10 mouse cellular contexts compared by ENCODE assay signal in genomic region chr2:165791026-165791425, GRCm38 (mm10).
DNase-seq lines count a peak whose midpoint lies in the region; ATAC-seq and TF ChIP-seq lines count a peak whose summit lies in the region.
"Had no signal": no experiment of that assay in that cellular context is flagged by ENCODE, and none has a peak within 500 bp of the region (broad histone marks: within the 10 kb centered on the region; RNA-seq: fewer than 3 reads in every experiment).

No protein-coding gene starts in this region.

- H3K27me3 ChIP-seq in kidney, postnatal 0 days (ENCODE audit: insufficient read depth, low read length): no peaks in the 10 kb centered on the region
- H3K27me3 ChIP-seq in forebrain, postnatal 0 days (ENCODE audit: insufficient read depth, low read length): no peaks in the 10 kb centered on the region
- H3K27me3 ChIP-seq in midbrain, postnatal 0 days (ENCODE audit: insufficient read depth, low read length): no peaks in the 10 kb centered on the region
- H3K27me3 ChIP-seq: stomach, embryonic 15.5 days had no signal

- H3K4me3 ChIP-seq in kidney, postnatal 0 days (replicated peaks; ENCODE audit: low read depth, low read length): no peak overlapping the region
- no peak overlapping the region for H3K4me3 ChIP-seq in forebrain, postnatal 0 days (ENCODE audit: low read depth, low read length)
- no peak overlapping the region for H3K4me3 ChIP-seq in midbrain, postnatal 0 days (ENCODE audit: low read depth, low read length)
- H3K4me3 ChIP-seq: limb, embryonic 10.5 days; stomach, embryonic 15.5 days had no signal

- peaks cover 3% of the 10 kb centered on the region; the same call in 1 of the 2 replicates for H3K4me1 ChIP-seq in kidney, postnatal 0 days (replicated peaks; ENCODE audit: insufficient read depth, low read length)
- no peaks in the 10 kb centered on the region for H3K4me1 ChIP-seq in forebrain, postnatal 0 days (ENCODE audit: insufficient read depth)
- H3K4me1 ChIP-seq in midbrain, postnatal 0 days (ENCODE audit: insufficient read depth, low read length): no peaks in the 10 kb centered on the region
- H3K4me1 ChIP-seq: stomach, embryonic 15.5 days had no signal

- DNase-seq in kidney, postnatal 0 days (ENCODE audit: low spot score): peak; percentile 36
- no peak for DNase-seq in kidney, postnatal 10 days
- peak; percentile 88 for DNase-seq in ZHBTc4 (ENCODE audit: low read depth, low spot score)
- DNase-seq in forebrain, postnatal 0 days: no peak
- DNase-seq in midbrain, postnatal 0 days (ENCODE audit: low spot score): peak; percentile 47
- DNase-seq in frontal cortex, adult 2 months (ENCODE audit: extremely low spot score in 1 of 2, low spot score in 1 of 2): no peak
- no peak for DNase-seq in lung, postnatal 14 days
- DNase-seq in thymus, postnatal 4 days: no peak

- 44% methylated on average over 7 of the region's 7 CpGs for whole genome bisulfite sequencing in kidney, postnatal 0 days
- WGBS in forebrain, postnatal 0 days: 56% methylated on average over 7 of the region's 7 CpGs
- WGBS in midbrain, postnatal 0 days: 52% methylated on average over 6 of the region's 7 CpGs

- H3K27ac ChIP-seq in kidney, postnatal 0 days: no peak overlapping the region
- H3K27ac ChIP-seq in forebrain, postnatal 0 days (ENCODE audit: low read depth, low read length): peak overlapping the region; percentile 21; the same call in 1 of the 2 replicates
- H3K27ac ChIP-seq in midbrain, postnatal 0 days (ENCODE audit: low read depth, low read length): peak overlapping the region; percentile 47; the same call in 1 of the 2 replicates
- H3K27ac ChIP-seq: limb, embryonic 10.5 days; stomach, embryonic 15.5 days had no signal

- no peak for ATAC-seq in kidney, postnatal 0 days (replicated peaks; ENCODE audit: low FRiP score, low read depth)
- ATAC-seq in forebrain, postnatal 0 days: peak; percentile 28; the same call in 1 of the 2 replicates
- no peak for ATAC-seq in midbrain, postnatal 0 days (ENCODE audit: low FRiP score)

- TF ChIP-seq CTCF in kidney, postnatal 0 days (IDR thresholded peaks at IDR 0.05; ENCODE audit: low read depth): no peak
- TF ChIP-seq CTCF in forebrain, postnatal 0 days (IDR thresholded peaks at IDR 0.05; ENCODE audit: low read depth): no peak
- TF ChIP-seq CTCF in midbrain, postnatal 0 days (IDR thresholded peaks at IDR 0.05): no peak

- H3K4me2 ChIP-seq in kidney, postnatal 0 days (ENCODE audit: low read length): no peak overlapping the region
- H3K4me2 ChIP-seq in forebrain, postnatal 0 days (ENCODE audit: low read depth): no peak overlapping the region
- no peak overlapping the region for H3K4me2 ChIP-seq in midbrain, postnatal 0 days (ENCODE audit: low read depth, low read length, poor library complexity, severe bottlenecking)
- H3K4me2 ChIP-seq: stomach, embryonic 15.5 days had no signal

- H3K9me3 ChIP-seq in kidney, postnatal 0 days (replicated peaks; ENCODE audit: low read length): no peaks in the 10 kb centered on the region
- no peaks in the 10 kb centered on the region for H3K9me3 ChIP-seq in forebrain, postnatal 0 days (ENCODE audit: low read length)
- H3K9me3 ChIP-seq in midbrain, postnatal 0 days (ENCODE audit: low read length): no peaks in the 10 kb centered on the region
- H3K9me3 ChIP-seq: limb, embryonic 10.5 days; stomach, embryonic 15.5 days had no signal

- H3K36me3 ChIP-seq in kidney, postnatal 0 days (ENCODE audit: insufficient read depth, low read length): peaks cover 68% of the 10 kb centered on the region
- H3K36me3 ChIP-seq in forebrain, postnatal 0 days (ENCODE audit: insufficient read depth): peaks cover 73% of the 10 kb centered on the region
- peaks cover 63% of the 10 kb centered on the region for H3K36me3 ChIP-seq in midbrain, postnatal 0 days (ENCODE audit: insufficient read depth, low read length)

- H3K9ac ChIP-seq in kidney, postnatal 0 days (ENCODE audit: low read depth, low read length): no peak overlapping the region
- no peak overlapping the region for H3K9ac ChIP-seq in forebrain, postnatal 0 days
- no peak overlapping the region for H3K9ac ChIP-seq in midbrain, postnatal 0 days (replicated peaks; ENCODE audit: low read length, poor library complexity, severe bottlenecking)
- H3K9ac ChIP-seq: stomach, embryonic 15.5 days had no signal

Comparison
In these comparisons a context has a peak if more than half of its experiments do, and no peak if none do; other contexts are left out.
1. DNase-seq: peak in kidney, postnatal 0 days (single experiment), ZHBTc4 (single experiment) and midbrain, postnatal 0 days (single experiment); none in kidney, postnatal 10 days (single experiment), forebrain, postnatal 0 days (single experiment), frontal cortex, adult 2 months (0 of 2), lung, postnatal 14 days (single experiment) and thymus, postnatal 4 days (single experiment).